Mouse (Mus musculus) cerebellum, adult 18-20 months (tissue): ENCODE data around the gene Aloxe3.

Experiments
- DNase-seq, 2 experiments: peaks; one replicate each; pipeline ENCODE4 v3.0.0; 2021

Aloxe3 gene

GRCm38 (mm10) chr11:69185031-69185430, 59.3 kb downstream of the Aloxe3 start:
- no peak for DNase-seq

- DNase-seq = no peak
Observed at GRCm38 (mm10) chr11:69185936-69186335, 60.2 kb downstream of the Aloxe3 start.

- peak; percentile 47 to 61 for DNase-seq
Observed at GRCm38 (mm10) chr11:69192840-69193239, 67.1 kb downstream of the Aloxe3 start.

DNA sequence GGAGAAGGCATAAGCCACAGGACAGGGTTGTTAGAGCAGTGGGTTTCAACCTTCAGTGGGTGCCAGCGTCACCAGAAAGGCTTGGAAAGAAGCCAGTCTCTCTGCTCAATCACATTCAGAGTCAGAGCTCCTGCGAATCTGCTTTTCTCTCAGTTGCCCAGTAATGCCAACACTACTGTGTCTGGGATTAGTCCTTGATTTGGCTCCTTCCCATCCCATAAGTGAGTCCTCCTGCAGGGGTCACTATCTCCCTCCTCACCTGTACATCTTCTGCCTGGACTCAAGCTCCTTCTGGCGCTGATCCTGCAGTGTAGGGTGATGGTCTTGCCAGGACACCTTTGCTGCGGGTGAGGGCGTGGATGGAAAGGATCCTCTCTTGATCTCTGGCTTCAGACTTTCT, 71.1 kb downstream of the Aloxe3 start:
- peak; percentile 65 to 71 for DNase-seq

- peak; percentile 39 to 46 for DNase-seq
Observed at GRCm38 (mm10) chr11:69197194-69197593, 71.5 kb downstream of the Aloxe3 start.

DNA sequence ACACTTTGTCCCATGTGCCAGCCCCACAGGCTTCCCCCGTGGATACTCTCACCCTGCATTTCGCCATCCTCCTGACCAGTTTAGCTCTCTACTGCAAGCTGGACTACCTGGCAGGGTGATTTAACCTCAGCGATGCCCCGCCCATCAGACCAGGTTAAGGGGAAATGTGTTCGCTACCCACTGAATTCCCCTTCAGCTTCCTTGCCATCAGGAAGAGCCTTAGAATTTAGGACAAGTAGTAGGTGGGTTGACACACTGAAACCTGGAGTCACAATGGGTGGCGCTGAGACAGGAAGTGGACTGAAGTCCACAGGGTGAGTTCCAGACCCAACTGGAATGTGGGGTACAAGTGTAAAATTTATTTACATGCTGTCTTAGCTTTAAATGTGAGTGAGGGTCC, 72.0 kb downstream of the Aloxe3 start, which contains the start of gene Alox8:
Alox8 (minus strand) TSS at position 101 of the 400 bp plus-strand sequence.
- peak; percentile 18 to 25 for DNase-seq
